Comparison of ENCODE assay signal across 12 mouse cellular contexts in the genomic region with DNA sequence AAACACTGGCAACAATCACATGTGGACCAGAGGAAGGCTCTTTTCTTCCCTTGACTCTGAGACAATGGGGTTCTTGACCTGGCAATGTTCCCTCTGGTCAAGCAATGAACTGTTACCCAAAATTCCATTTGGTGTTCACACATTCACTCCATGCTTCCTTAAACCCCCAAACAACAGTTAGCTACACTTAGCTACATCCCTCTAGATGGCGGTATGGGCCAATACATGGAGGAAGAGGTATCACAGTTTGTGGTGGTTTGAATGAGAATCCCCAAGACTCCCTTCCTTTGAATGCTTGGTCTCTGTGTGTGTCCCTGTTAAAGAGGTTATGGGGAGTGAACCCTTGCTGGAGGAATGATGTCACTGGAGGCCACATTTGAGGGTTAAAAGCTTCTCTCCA.
A peak's percentile ranks its signal among the peaks of the same experiment; 100 is the strongest.
DNase-seq lines count a peak whose midpoint lies in the region; ATAC-seq and TF ChIP-seq lines count a peak whose summit lies in the region.
"Had no signal": no experiment of that assay in that cellular context is flagged by ENCODE, and none has a peak within 500 bp of the region (broad histone marks: within the 10 kb centered on the region; RNA-seq: fewer than 3 reads in every experiment).

No protein-coding gene starts in this region.

- no peak for TF ChIP-seq EP300 in heart, postnatal 0 days (IDR thresholded peaks at IDR 0.05; ENCODE audit: low read depth)
- no peak for TF ChIP-seq EP300 in stomach, postnatal 0 days (optimal IDR thresholded peaks at IDR 0.05)

- no peak overlapping the region for H3K27ac ChIP-seq in heart, postnatal 0 days (ENCODE audit: low read depth)
- H3K27ac ChIP-seq in midbrain, postnatal 0 days (ENCODE audit: low read depth, low read length) = no peak overlapping the region
- H3K27ac ChIP-seq in midbrain, embryonic 15.5 days = no peak overlapping the region
- no peak overlapping the region for H3K27ac ChIP-seq in stomach, postnatal 0 days (replicated peaks)
- no peak overlapping the region for H3K27ac ChIP-seq in thymus, adult 2 months (ENCODE audit: control insufficient read depth, insufficient read depth, low read length)
- H3K27ac ChIP-seq: limb, embryonic 10.5 days; macrophage had no signal

- no peak overlapping the region for H3K4me3 ChIP-seq in heart, postnatal 0 days (ENCODE audit: low read depth, low read length)
- H3K4me3 ChIP-seq in midbrain, postnatal 0 days (ENCODE audit: low read depth, low read length) = no peak overlapping the region
- H3K4me3 ChIP-seq in midbrain, embryonic 15.5 days = no peak overlapping the region
- H3K4me3 ChIP-seq in stomach, postnatal 0 days (ENCODE audit: low read depth, low read length) = no peak overlapping the region
- no peak overlapping the region for H3K4me3 ChIP-seq in thymus, adult 2 months (ENCODE audit: control insufficient read depth, insufficient read depth, low read length)
- H3K4me3 ChIP-seq: limb, embryonic 10.5 days had no signal

- no peaks in the 10 kb centered on the region for H3K4me1 ChIP-seq in heart, postnatal 0 days (ENCODE audit: control insufficient read depth, insufficient read depth)
- H3K4me1 ChIP-seq in midbrain, postnatal 0 days (ENCODE audit: insufficient read depth, low read length) = no peaks in the 10 kb centered on the region
- no peaks in the 10 kb centered on the region for H3K4me1 ChIP-seq in midbrain, embryonic 15.5 days
- H3K4me1 ChIP-seq in stomach, postnatal 0 days (replicated peaks; ENCODE audit: control insufficient read depth, insufficient read depth) = no peaks in the 10 kb centered on the region
- no peaks in the 10 kb centered on the region for H3K4me1 ChIP-seq in thymus, adult 2 months (replicated peaks; ENCODE audit: control insufficient read depth, insufficient read depth, low read length)
- H3K4me1 ChIP-seq: limb, embryonic 10.5 days had no signal

- no peak for ATAC-seq in heart, postnatal 0 days (ENCODE audit: insufficient read depth, low read depth)
- ATAC-seq in midbrain, postnatal 0 days (ENCODE audit: low FRiP score) = no peak
- no peak for ATAC-seq in midbrain, embryonic 15.5 days (replicated peaks)
- ATAC-seq in stomach, postnatal 0 days (ENCODE audit: low FRiP score, low TSS enrichment) = no peak

- WGBS in heart, postnatal 0 days = 26% methylated on average over 1 of the region's 1 CpGs
- WGBS in midbrain, postnatal 0 days = 22% methylated on average over 1 of the region's 1 CpGs
- WGBS in midbrain, embryonic 15.5 days = 33% methylated on average over 1 of the region's 1 CpGs
- 12% methylated on average over 1 of the region's 1 CpGs for WGBS in stomach, postnatal 0 days
- 24% methylated on average over 1 of the region's 1 CpGs for WGBS in thymus, adult 2 months

- H3K27me3 ChIP-seq in heart, postnatal 0 days (ENCODE audit: control insufficient read depth, insufficient read depth, low read length) = no peaks in the 10 kb centered on the region
- H3K27me3 ChIP-seq in midbrain, postnatal 0 days (ENCODE audit: insufficient read depth, low read length) = no peaks in the 10 kb centered on the region
- no peaks in the 10 kb centered on the region for H3K27me3 ChIP-seq in midbrain, embryonic 15.5 days (replicated peaks)
- H3K27me3 ChIP-seq in stomach, postnatal 0 days (ENCODE audit: control insufficient read depth, insufficient read depth, low read length) = no peaks in the 10 kb centered on the region
- no peaks in the 10 kb centered on the region for H3K27me3 ChIP-seq in thymus, adult 2 months (ENCODE audit: control insufficient read depth, insufficient read depth, low read length)

- TF ChIP-seq POLR2A in thymus, adult 2 months (IDR thresholded peaks at IDR 0.05; ENCODE audit: control insufficient read depth, extremely low read depth, insufficient read depth, low read length, poor library complexity) = no peak

- no peaks in the 10 kb centered on the region; the same call in 1 of the 2 replicates for H3K9me3 ChIP-seq in heart, postnatal 0 days (replicated peaks; ENCODE audit: control insufficient read depth, low read length)
- H3K9me3 ChIP-seq in midbrain, postnatal 0 days (ENCODE audit: low read length) = no peaks in the 10 kb centered on the region
- no peaks in the 10 kb centered on the region for H3K9me3 ChIP-seq in midbrain, embryonic 15.5 days
- no peaks in the 10 kb centered on the region for H3K9me3 ChIP-seq in stomach, postnatal 0 days (ENCODE audit: control insufficient read depth, low read length)
- H3K9me3 ChIP-seq: limb, embryonic 10.5 days had no signal

- H3K36me3 ChIP-seq in heart, postnatal 0 days (replicated peaks; ENCODE audit: control insufficient read depth, insufficient read depth, low read length) = no peaks in the 10 kb centered on the region
- H3K36me3 ChIP-seq in midbrain, postnatal 0 days (ENCODE audit: insufficient read depth, low read length) = no peaks in the 10 kb centered on the region
- H3K36me3 ChIP-seq in midbrain, embryonic 15.5 days (replicated peaks) = no peaks in the 10 kb centered on the region
- no peaks in the 10 kb centered on the region for H3K36me3 ChIP-seq in stomach, postnatal 0 days (ENCODE audit: control insufficient read depth, insufficient read depth, low read length)
- H3K36me3 ChIP-seq in thymus, adult 2 months (ENCODE audit: control insufficient read depth, insufficient read depth, low read length) = no peaks in the 10 kb centered on the region
- H3K36me3 ChIP-seq: limb, embryonic 10.5 days had no signal

- DNase-seq in heart, postnatal 0 days (ENCODE audit: low spot score) = no peak
- no peak for DNase-seq in heart, adult 9 months (ENCODE audit: low spot score in 2 of 2)
- DNase-seq in midbrain, postnatal 0 days (ENCODE audit: low spot score) = no peak
- DNase-seq in embryo, embryonic 10 days (ENCODE audit: low spot score) = peak; percentile 45
- DNase-seq in stomach, postnatal 0 days (ENCODE audit: low spot score) = no peak
- no peak for DNase-seq in ovary, adult 18-20 months (ENCODE audit: low spot score)
- DNase-seq in thymus, adult 2 months = no peak
- DNase-seq: thymus, postnatal 25 days had no signal

- no peak overlapping the region for H3K9ac ChIP-seq in heart, postnatal 0 days (replicated peaks; ENCODE audit: low read depth, low read length)
- no peak overlapping the region for H3K9ac ChIP-seq in midbrain, postnatal 0 days (replicated peaks; ENCODE audit: low read length, poor library complexity, severe bottlenecking)
- H3K9ac ChIP-seq in midbrain, embryonic 15.5 days = no peak overlapping the region
- no peak overlapping the region for H3K9ac ChIP-seq in stomach, postnatal 0 days (ENCODE audit: low read length)

- H3K4me2 ChIP-seq in heart, postnatal 0 days (ENCODE audit: low read depth, low read length) = no peak overlapping the region
- H3K4me2 ChIP-seq in midbrain, postnatal 0 days (ENCODE audit: low read depth, low read length, poor library complexity, severe bottlenecking) = no peak overlapping the region
- H3K4me2 ChIP-seq in midbrain, embryonic 15.5 days = no peak overlapping the region
- H3K4me2 ChIP-seq in stomach, postnatal 0 days (replicated peaks; ENCODE audit: low read depth) = no peak overlapping the region
- H3K4me2 ChIP-seq: heart, embryonic 11.5 days had no signal

- peak; percentile 41 for TF ChIP-seq CTCF in heart, postnatal 0 days (IDR thresholded peaks at IDR 0.05; ENCODE audit: low read depth)
- peak; percentile 46 for TF ChIP-seq CTCF in midbrain, postnatal 0 days (IDR thresholded peaks at IDR 0.05)
- peak; percentile 74 for TF ChIP-seq CTCF in stomach, postnatal 0 days (IDR thresholded peaks at IDR 0.05; ENCODE audit: low read depth)
- TF ChIP-seq CTCF in thymus, adult 2 months (IDR thresholded peaks at IDR 0.05; ENCODE audit: borderline replicate concordance, control insufficient read depth, extremely low read depth, insufficient read depth, low read length, poor library complexity) = no peak
